Mouse (Mus musculus) heart, embryonic 12.5 days (tissue): Measurements from ENCODE around the gene Tmem132c. TPM values are rescaled to one million over a fixed set of nuclear protein-coding genes. Genes with fewer than 3 reads are reported as not detected.

Experiments
- ATAC-seq: fragments of 200-750 bp; cut with Nextera tagmentation; 2 replicates; pipeline ENCODE4 v1.8.0; 2017; ENCODE audit warnings: moderate TSS enrichment, moderate library complexity; ENCODE audit not compliant: insufficient number of reproducible peaks, low FRiP score
- H3K27ac ChIP-seq: fragments of 300-500 bp; sonication (generic); 2 replicates; pipeline ENCODE4 v1.5.1; 2016; ENCODE audit warnings: mild to moderate bottlenecking, moderate library complexity; ENCODE audit not compliant: poor library complexity, severe bottlenecking
- H3K27me3 ChIP-seq: fragments of 300-500 bp; sonication (generic); replicated peaks from 2 replicates; pipeline ENCODE4 v1.6.1; 2016; ENCODE audit warnings: mild to moderate bottlenecking, moderate library complexity
- H3K36me3 ChIP-seq: fragments of 300-500 bp; sonication (generic); 2 replicates; pipeline ENCODE4 v1.6.1; 2016; ENCODE audit warnings: mild to moderate bottlenecking, moderate library complexity
- H3K4me1 ChIP-seq: fragments of 300-500 bp; sonication (generic); replicated peaks from 2 replicates; pipeline ENCODE4 v1.6.1; 2016; ENCODE audit warnings: mild to moderate bottlenecking
- H3K4me2 ChIP-seq: fragments of 300-500 bp; sonication (generic); 2 replicates; pipeline ENCODE4 v1.6.1; 2016; ENCODE audit warnings: mild to moderate bottlenecking, moderate library complexity
- H3K4me3 ChIP-seq: fragments of 300-500 bp; sonication (generic); 2 replicates; pipeline ENCODE4 v1.5.1; 2016; ENCODE audit warnings: mild to moderate bottlenecking
- H3K9ac ChIP-seq: fragments of 300-500 bp; sonication (generic); 2 replicates; pipeline ENCODE4 v1.6.1; 2016; ENCODE audit warnings: mild to moderate bottlenecking, moderate library complexity
- H3K9me3 ChIP-seq: fragments of 300-500 bp; sonication (generic); replicated peaks from 2 replicates; pipeline ENCODE4 v1.6.1; 2016; ENCODE audit warnings: mild to moderate bottlenecking, moderate library complexity
- WGBS: fragments of 180-500 bp; shearing (Covaris S2); methylation state at CpG from one replicate; pipeline ENCODE4 v1.1.7; 2016; 5-methylcytosine and 5-hydroxymethylcytosine counted together
- polyA plus RNA-seq: library from polyadenylated mRNA; unstranded; fragments of >200 nt; fragmentation: Nextera tagmentation; extraction: Ambion mirVana; gene quantifications from 2 replicates; pipeline ENCODE4 v1.2.1, GENCODE M21; 2016

Tmem132c gene
- polyA plus RNA-seq, 1 experiment from 2014 or later = 3.4 TPM

DNA sequence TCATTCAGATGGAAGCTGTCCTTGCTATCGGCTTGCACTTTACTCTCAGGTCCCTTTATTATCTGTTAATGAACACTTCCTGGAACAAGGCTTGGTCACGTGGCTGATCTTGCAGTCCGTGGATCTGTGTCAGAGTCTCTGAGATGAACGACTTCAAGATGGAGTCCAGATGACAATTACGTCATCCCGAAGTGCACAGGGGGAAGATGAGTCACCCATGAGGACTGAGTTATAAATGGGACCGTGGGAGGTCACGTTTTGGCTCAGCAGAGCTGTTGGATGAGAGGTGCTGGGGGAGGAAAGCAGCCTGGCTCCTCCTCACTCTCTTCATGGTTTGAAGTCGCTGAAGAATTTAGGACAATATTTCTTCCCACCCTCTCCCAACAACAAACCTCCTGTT, 132.6 kb downstream of the Tmem132c start:
- ATAC-seq = no peak
- no peak overlapping the region for H3K27ac ChIP-seq
- 66% methylated on average over 9 of the region's 9 CpGs for WGBS

DNA sequence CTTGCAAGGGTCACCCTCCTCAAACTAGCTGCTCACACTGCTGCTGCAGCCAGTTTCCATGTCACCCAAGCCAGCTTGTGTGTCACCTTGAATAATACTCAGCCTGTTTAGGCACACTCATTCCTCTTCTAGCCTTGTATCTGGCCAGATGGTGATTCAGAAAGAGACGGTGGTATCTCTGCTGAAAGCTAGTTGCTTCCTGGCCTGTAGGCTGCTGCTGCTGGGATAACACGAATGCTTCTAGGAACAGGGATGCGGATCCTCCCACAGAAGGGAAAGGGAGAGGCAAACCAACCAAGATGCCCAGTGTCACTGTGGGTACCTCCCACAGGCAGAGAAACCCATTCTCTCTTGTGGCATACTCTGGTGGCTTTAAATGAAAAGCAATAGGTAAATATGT, 134.0 kb downstream of the Tmem132c start:
- H3K27me3 ChIP-seq = no peaks in the 10 kb centered on the region
- WGBS = 71% methylated on average over 3 of the region's 3 CpGs
- no peak for ATAC-seq
- no peak overlapping the region for H3K9ac ChIP-seq
- no peaks in the 10 kb centered on the region for H3K36me3 ChIP-seq
- no peak overlapping the region for H3K27ac ChIP-seq
- H3K4me1 ChIP-seq = no peaks in the 10 kb centered on the region
- no peak overlapping the region for H3K4me3 ChIP-seq
- no peak overlapping the region for H3K4me2 ChIP-seq
- H3K9me3 ChIP-seq = 0 out of 2 replicates have a peak, but pooled peaks cover 4% of the 10 kb centered on the region

More for the DNA sequence above, 132.6 kb downstream of the Tmem132c start:
- Histone ChIP-seq H3K4me2 (no peak overlapping the region), H3K9ac (no peak overlapping the region), H3K4me1 (no peaks in the 10 kb centered on the region), H3K9me3 (0 out of 2 replicates have a peak, but pooled peaks cover 4% of the 10 kb centered on the region), H3K27me3 (no peaks in the 10 kb centered on the region), H3K36me3 (no peaks in the 10 kb centered on the region), H3K4me3 (no peak overlapping the region)

GRCm38 (mm10) chr5:127378521-127378920, 136.9 kb downstream of the Tmem132c start:
- Histone ChIP-seq H3K4me2 (no peak overlapping the region), H3K9me3 (0 out of 2 replicates have a peak, but pooled peaks cover 4% of the 10 kb centered on the region), H3K27me3 (no peaks in the 10 kb centered on the region), H3K36me3 (no peaks in the 10 kb centered on the region), H3K4me3 (no peak overlapping the region), H3K9ac (no peak overlapping the region), H3K4me1 (no peaks in the 10 kb centered on the region), H3K27ac (no peak overlapping the region)
- 55% methylated on average over 5 of the region's 5 CpGs for WGBS
- no peak for ATAC-seq

DNA sequence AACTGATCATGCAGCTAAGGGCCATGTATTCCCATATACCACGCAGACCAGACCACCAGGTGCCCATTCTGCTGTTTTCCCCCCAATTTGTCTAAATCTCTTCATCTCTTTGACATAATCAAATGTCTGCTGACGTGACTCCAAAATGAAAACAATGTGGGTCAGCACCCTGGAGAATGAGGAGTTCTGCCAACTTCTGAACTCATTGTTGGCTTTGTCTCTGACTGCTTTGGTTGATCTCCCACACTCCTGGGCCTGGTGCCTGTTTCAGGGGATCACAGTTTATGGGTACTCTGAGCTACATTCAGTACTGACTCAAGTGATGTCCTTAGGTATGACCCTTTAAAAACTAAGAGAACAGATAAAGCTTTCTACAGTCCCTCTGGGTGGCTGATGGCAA, 137.7 kb downstream of the Tmem132c start:
- Histone ChIP-seq H3K4me3 (no peak overlapping the region), H3K27me3 (no peaks in the 10 kb centered on the region), H3K27ac (no peak overlapping the region), H3K4me2 (no peak overlapping the region), H3K9ac (no peak overlapping the region), H3K4me1 (no peaks in the 10 kb centered on the region), H3K9me3 (0 out of 2 replicates have a peak, but pooled peaks cover 4% of the 10 kb centered on the region), H3K36me3 (no peaks in the 10 kb centered on the region)
- WGBS = 76% methylated on average over 2 of the region's 2 CpGs
- no peak for ATAC-seq

DNA sequence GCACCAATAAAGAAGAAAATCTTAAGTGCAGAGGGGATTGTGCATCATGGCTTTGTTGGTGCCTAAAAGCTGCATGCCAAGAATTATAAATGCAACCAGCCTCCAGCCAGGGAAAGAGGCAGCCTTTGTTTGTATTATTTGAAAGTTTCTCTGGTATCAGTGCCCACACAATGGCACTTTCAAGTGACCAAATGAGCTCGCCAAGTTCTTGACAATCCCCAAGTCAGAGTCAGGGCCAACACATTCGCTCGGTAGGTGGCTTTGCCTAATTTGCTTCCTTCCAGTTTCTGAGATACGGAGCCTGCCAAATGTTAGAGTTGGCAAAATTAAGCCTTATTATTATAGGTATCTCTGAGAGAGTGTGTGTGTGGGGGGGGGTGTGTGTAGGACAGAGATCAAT, 139.6 kb downstream of the Tmem132c start:
- no peak for ATAC-seq
- Histone ChIP-seq H3K9ac (no peak overlapping the region), H3K4me1 (no peaks in the 10 kb centered on the region), H3K4me3 (no peak overlapping the region), H3K4me2 (no peak overlapping the region), H3K36me3 (no peaks in the 10 kb centered on the region), H3K9me3 (no peaks in the 10 kb centered on the region), H3K27ac (no peak overlapping the region), H3K27me3 (no peaks in the 10 kb centered on the region)
- 67% methylated on average over 4 of the region's 4 CpGs for WGBS

DNA sequence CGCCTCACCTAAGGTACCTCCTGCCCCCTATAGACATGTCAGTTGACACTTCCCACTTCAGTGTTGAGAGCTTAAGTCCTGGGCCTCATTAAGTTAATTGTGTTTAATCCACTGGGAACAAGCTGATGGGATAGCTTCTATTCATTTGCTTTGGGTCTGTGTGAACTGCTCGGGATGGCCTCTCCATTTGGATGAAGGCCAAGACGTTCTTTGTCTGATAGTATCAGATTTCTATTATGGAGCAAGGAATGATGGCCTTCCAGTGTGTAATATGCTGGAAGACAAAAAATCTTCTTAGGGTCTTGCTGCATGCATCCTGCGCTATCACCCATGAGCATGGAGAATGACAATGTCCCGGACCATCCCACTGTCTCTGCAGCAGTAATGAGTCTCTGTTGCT, 141.0 kb downstream of the Tmem132c start:
- no peaks in the 10 kb centered on the region for H3K36me3 ChIP-seq
- H3K4me2 ChIP-seq = no peak overlapping the region
- no peaks in the 10 kb centered on the region for H3K27me3 ChIP-seq
- no peak overlapping the region for H3K27ac ChIP-seq
- H3K9ac ChIP-seq = no peak overlapping the region
- no peak overlapping the region for H3K4me3 ChIP-seq
- H3K4me1 ChIP-seq = no peaks in the 10 kb centered on the region
- ATAC-seq = no peak
- WGBS = 70% methylated on average over 5 of the region's 5 CpGs
- 0 out of 2 replicates have a peak, but pooled peaks cover 4% of the 10 kb centered on the region for H3K9me3 ChIP-seq

DNA sequence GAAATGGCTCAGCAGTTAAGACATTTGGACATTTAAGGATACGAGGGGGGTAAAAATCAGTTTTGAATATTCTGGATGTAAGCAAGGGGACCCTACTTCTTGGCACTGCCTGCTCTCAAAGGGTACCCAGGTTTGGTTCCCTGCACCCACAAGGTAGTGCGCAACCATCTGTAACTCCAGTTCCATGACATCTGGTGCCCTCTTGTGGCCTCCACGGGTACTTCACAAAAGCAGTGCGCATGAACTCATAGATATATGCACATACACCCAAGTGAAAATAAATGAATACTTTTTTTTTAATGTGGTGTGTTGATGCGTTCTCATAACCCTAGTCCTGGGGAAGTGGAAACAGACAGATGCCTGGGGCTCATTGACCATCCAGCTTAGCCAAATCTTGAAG, 149.6 kb downstream of the Tmem132c start:
- ATAC-seq = no peak
- no peaks in the 10 kb centered on the region for H3K27me3 ChIP-seq
- 89% methylated on average over 5 of the region's 5 CpGs for WGBS
- H3K9me3 ChIP-seq = peaks cover 21% of the 10 kb centered on the region
- no peaks in the 10 kb centered on the region for H3K36me3 ChIP-seq
- no peaks in the 10 kb centered on the region for H3K4me1 ChIP-seq
- H3K4me2 ChIP-seq = no peak overlapping the region
- no peak overlapping the region for H3K4me3 ChIP-seq
- H3K27ac ChIP-seq = no peak overlapping the region
- no peak overlapping the region for H3K9ac ChIP-seq

DNA sequence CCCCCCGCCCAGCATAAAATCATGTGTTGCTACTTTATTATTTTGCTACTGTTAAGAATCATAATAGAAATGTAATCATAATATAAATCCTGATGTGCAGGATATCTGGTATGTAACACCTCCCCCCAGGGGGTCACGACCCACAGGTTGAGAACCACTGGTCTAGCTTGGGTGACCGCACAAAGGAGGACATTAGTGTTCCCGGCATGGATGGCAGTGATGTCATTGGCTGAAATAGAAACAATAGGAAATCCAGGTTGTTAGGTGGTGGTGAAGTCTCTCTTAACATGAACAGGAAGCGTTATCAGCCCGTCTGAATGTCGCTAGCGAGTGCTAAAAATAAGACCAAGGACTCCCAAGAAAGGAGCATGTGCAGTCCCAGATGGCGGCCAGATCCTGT, 155.3 kb downstream of the Tmem132c start:
- Histone ChIP-seq H3K27me3 (no peaks in the 10 kb centered on the region), H3K4me1 (0 out of 2 replicates have a peak, but pooled peaks cover 16% of the 10 kb centered on the region), H3K9me3 (0 out of 2 replicates have a peak, but pooled peaks cover 11% of the 10 kb centered on the region), H3K9ac (no peak overlapping the region), H3K36me3 (no peaks in the 10 kb centered on the region), H3K27ac (no peak overlapping the region), H3K4me3 (no peak overlapping the region), H3K4me2 (no peak overlapping the region)
- 37% methylated on average over 9 of the region's 9 CpGs for WGBS
- peak; percentile 45; the same call in 1 of the 2 replicates for ATAC-seq

DNA sequence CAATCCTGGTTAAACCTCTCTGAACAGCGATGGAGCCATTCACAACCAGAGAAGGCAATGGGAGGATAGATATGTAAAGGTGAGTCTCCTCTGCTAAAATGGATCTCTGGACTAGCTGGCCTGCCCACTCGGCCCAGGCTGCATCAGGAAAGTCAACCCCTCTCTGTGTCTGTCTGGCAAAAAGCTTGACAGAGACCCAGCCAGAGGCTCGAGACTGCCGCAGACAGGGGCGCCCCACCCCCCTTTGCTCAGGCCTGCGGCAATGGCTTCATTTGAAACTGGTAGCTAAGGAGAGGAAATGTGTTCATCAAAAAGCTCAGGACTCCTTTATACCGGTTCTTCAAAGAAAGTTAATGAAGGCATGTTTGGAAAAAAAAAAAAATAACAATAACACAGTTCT, 156.4 kb downstream of the Tmem132c start:
- Histone ChIP-seq H3K27me3 (no peaks in the 10 kb centered on the region), H3K4me1 (0 out of 2 replicates have a peak, but pooled peaks cover 16% of the 10 kb centered on the region), H3K4me3 (no peak overlapping the region), H3K36me3 (no peaks in the 10 kb centered on the region), H3K4me2 (no peak overlapping the region), H3K9ac (no peak overlapping the region), H3K9me3 (0 out of 2 replicates have a peak, but pooled peaks cover 11% of the 10 kb centered on the region), H3K27ac (no peak overlapping the region)
- WGBS = 33% methylated on average over 7 of the region's 7 CpGs
- ATAC-seq = no peak

- no peak overlapping the region for H3K27ac ChIP-seq
- 40% methylated on average over 18 of the region's 18 CpGs for WGBS
- ATAC-seq = peak; percentile 79
- peaks cover 8% of the 10 kb centered on the region; the same call in 1 of the 2 replicates for H3K4me1 ChIP-seq
- H3K4me3 ChIP-seq = no peak overlapping the region
- H3K27me3 ChIP-seq = no peaks in the 10 kb centered on the region
- no peaks in the 10 kb centered on the region for H3K36me3 ChIP-seq
- peak overlapping the region; percentile 18 for H3K4me2 ChIP-seq
- peaks cover 7% of the 10 kb centered on the region; the same call in 1 of the 2 replicates for H3K9me3 ChIP-seq
- no peak overlapping the region for H3K9ac ChIP-seq
These were observed 163.9 kb downstream of the Tmem132c start for GRCm38 (mm10) chr5:127405391-127406000.

DNA sequence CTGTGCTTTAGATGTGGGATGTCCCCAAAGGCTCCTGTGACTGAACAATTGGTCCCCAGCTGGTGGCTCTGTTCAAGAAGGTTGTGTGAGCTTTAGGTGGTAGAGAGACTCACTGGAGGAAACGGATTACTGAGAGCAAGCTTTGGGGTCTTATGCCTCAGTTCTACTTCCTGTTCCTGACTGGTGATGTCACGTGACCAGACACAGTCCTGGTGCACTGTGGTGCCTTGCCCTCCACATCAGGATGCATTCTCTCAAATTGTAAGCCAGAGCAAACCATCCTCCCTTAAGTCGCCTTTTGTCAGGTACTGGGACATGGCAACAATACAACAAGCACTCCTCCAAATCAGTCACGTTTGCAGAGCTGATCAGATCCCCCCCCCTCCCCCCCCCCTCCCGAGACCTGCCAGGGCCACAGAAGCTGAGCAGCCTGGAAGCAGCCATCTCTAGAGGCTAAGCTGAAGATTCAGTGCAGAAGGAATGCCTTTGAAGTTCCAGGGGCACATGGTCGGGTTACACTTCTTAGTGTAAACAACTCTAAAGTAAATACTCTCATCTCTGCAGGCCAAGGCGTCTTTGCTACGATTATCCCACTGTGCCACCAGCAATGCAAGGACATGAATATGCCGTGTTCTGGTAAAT, 164.5 kb downstream of the Tmem132c start:
- Histone ChIP-seq H3K27ac (no peak overlapping the region), H3K9ac (no peak overlapping the region), H3K4me1 (peaks cover 8% of the 10 kb centered on the region; the same call in 1 of the 2 replicates), H3K9me3 (peaks cover 7% of the 10 kb centered on the region; the same call in 1 of the 2 replicates), H3K4me3 (no peak overlapping the region), H3K27me3 (no peaks in the 10 kb centered on the region), H3K4me2 (peak overlapping the region; percentile 18; the same call in 1 of the 2 replicates), H3K36me3 (no peaks in the 10 kb centered on the region)
- ATAC-seq = no peak
- 16% methylated on average over 9 of the region's 9 CpGs for WGBS
